Mouse (Mus musculus): ENCODE results near the gene Carf. TPM values are rescaled to one million over a fixed set of nuclear protein-coding genes. Genes with fewer than 3 reads are reported as not detected.
A peak's percentile ranks its signal among the peaks of the same experiment; 100 is the strongest.
"Not testable (repeated sequence)": the region's sequence is repeated elsewhere in the genome, so short reads cannot be mapped to it uniquely, and the experiment has no call there.

Gene Carf
- polyA plus RNA-seq, 1 experiment, result 0.01 TPM

DNA sequence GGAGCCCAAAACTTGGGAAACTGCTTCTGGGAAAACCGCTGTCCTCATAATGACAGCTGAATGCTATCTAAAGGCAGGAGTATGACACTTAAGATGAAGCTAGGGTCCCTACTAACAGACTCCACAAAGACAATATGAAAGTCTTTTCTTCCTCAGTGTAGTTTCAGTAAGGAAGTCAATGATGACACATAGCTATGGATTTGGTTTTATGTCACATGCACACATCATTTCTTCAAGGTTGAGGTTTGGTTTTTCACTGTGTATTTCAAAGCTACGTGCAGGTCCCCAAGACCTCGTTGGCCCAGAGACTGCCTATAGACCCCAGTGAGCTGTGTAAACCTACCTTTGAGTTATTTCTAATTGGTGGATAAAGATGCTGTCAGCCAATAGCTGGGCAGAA, 75.1 kb downstream of the Carf start:
- Histone ChIP-seq H3K36me3 (ENCODE audit: control insufficient read depth) (no peaks in the 10 kb centered on the region), H3K4me3 (replicated peaks) (no peak overlapping the region), H3K9me3 (ENCODE audit: control insufficient read depth, low read length) (no peaks in the 10 kb centered on the region), H3K4me1 (ENCODE audit: control insufficient read depth) (no peaks in the 10 kb centered on the region), H3K27me3 (ENCODE audit: control insufficient read depth) (no peaks in the 10 kb centered on the region)
- TF ChIP-seq TAL1 (IDR thresholded peaks at IDR 0.05; ENCODE audit: low read length), result no peak
- no peak for TF ChIP-seq GATA1 (IDR thresholded peaks at IDR 0.05; ENCODE audit: low read length)

GRCm38 (mm10) chr1:60177814-60178213, 79.8 kb downstream of the Carf start:
- not testable (repeated sequence) for H3K4me3 ChIP-seq (replicated peaks); H3K27me3 ChIP-seq (ENCODE audit: control insufficient read depth); H3K9me3 ChIP-seq (ENCODE audit: control insufficient read depth, low read length); H3K36me3 ChIP-seq (ENCODE audit: control insufficient read depth)
- peaks cover 18% of the 10 kb centered on the region for H3K4me1 ChIP-seq (ENCODE audit: control insufficient read depth)

DNA sequence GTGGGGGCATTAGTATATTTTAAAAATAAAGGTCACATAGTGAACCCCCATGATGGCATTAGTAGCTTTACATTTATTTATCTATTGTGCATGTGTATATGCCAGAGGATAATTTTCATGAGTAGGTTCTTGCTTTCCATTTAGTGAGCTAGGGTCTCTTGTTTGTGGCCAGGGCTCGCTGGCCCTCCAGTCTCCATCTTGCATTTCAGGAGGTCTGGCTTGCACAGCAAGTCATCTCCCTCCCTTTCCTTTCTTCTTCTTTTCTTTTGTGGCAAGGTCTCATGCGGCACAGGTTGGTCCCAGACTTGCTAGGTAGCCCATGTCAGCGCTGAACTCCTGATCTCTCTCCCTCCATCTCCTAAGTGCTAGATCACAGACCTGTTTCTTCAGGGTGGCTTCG, 81.3 kb downstream of the Carf start:
- Histone ChIP-seq H3K4me3 (replicated peaks) (peak overlapping the region; percentile 86), H3K9me3 (ENCODE audit: control insufficient read depth, low read length) (no peaks in the 10 kb centered on the region), H3K27me3 (ENCODE audit: control insufficient read depth) (no peaks in the 10 kb centered on the region), H3K36me3 (ENCODE audit: control insufficient read depth) (no peaks in the 10 kb centered on the region), H3K4me1 (ENCODE audit: control insufficient read depth) (peaks cover 18% of the 10 kb centered on the region)
- TF ChIP-seq TAL1 (IDR thresholded peaks at IDR 0.05; ENCODE audit: low read length), result no peak
- TF ChIP-seq GATA1 (IDR thresholded peaks at IDR 0.05; ENCODE audit: low read length), result no peak

DNA sequence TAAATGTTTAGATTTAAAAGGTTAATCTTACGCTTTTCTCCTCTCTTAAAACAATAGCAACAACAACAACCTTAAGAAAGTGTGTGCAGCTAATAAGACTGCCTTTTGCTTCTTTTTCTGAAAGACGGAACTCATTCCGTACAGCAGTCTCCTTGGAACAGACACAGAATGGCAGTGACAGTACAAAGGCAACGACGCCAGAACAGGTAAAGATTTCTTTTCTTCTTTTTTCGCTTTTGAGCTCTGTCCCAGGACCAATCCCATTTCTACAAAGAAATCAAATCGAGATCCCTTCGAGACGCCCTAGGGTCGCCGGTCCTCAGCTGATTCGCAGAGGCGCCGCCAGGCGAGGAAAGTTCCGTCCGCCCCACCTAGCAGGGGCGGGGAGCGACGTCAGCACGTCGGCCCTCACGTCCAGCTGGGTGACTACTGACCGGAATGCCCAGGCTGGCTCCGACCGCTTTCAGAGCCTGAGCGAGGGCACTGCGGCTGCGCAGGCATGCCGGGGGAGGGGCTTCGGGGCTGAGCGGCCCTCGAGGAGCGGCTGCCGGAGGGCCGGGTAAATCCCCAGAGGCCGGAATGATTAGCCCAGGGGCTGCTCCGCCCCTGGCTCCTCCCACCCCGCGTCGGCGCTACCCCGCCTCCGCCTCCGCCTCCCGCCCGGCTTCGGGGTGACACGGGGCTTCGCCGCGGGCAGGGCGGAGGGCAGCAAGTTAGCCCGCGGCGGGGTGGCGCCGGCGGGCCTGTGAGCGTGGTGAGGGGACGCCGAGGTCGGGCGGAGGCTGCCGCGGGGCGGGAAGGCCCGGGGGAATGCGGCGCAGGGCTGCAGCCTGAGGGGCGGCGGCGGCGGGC, 82.1 kb downstream of the Carf start, which contains the start of gene Nbeal1:
Gene Nbeal1, plus strand, starts transcription at position 668 of the 852 bp plus-strand sequence.
- Histone ChIP-seq H3K4me1 (ENCODE audit: control insufficient read depth) (peaks cover 18% of the 10 kb centered on the region), H3K4me3 (replicated peaks) (peak within 1 kb of the TSS; percentile 86), H3K9me3 (ENCODE audit: control insufficient read depth, low read length) (no peaks in the 10 kb centered on the region), H3K27me3 (ENCODE audit: control insufficient read depth) (no peaks in the 10 kb centered on the region), H3K36me3 (ENCODE audit: control insufficient read depth) (no peaks in the 10 kb centered on the region)
- TF ChIP-seq GATA1 (IDR thresholded peaks at IDR 0.05; ENCODE audit: low read length) (no peak), TAL1 (IDR thresholded peaks at IDR 0.05; ENCODE audit: low read length) (no peak)

DNA sequence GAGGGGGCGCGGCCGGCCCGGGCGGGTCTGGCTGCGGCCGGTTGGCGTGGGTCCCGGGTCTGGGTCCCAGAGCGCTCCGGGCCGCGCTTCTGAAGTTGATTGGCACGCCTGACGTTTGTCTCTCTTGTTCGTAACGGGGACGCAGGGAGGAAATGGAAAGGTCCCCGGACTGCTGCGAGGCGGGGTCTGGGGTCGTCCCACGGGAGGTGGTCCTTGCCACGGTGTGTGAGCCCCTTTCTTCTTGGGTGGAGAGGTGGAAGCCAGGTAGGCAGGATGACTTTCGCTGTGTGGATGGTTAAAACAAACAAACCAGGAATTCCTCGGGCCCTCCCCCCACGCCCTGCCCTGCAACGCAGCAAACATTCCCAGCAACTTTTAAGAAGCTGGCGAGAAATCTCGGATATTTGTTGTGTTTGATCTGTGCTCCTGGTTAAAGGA, 82.8 kb downstream of the Carf start:
- H3K9me3 ChIP-seq (ENCODE audit: control insufficient read depth, low read length), result no peaks in the 10 kb centered on the region
- no peaks in the 10 kb centered on the region for H3K36me3 ChIP-seq (ENCODE audit: control insufficient read depth)
- peak overlapping the region; percentile 86 for H3K4me3 ChIP-seq (replicated peaks)
- no peaks in the 10 kb centered on the region for H3K27me3 ChIP-seq (ENCODE audit: control insufficient read depth)
- H3K4me1 ChIP-seq (ENCODE audit: control insufficient read depth), result peaks cover 18% of the 10 kb centered on the region
- TF ChIP-seq TAL1 (IDR thresholded peaks at IDR 0.05; ENCODE audit: low read length) (no peak), GATA1 (IDR thresholded peaks at IDR 0.05; ENCODE audit: low read length) (no peak)

DNA sequence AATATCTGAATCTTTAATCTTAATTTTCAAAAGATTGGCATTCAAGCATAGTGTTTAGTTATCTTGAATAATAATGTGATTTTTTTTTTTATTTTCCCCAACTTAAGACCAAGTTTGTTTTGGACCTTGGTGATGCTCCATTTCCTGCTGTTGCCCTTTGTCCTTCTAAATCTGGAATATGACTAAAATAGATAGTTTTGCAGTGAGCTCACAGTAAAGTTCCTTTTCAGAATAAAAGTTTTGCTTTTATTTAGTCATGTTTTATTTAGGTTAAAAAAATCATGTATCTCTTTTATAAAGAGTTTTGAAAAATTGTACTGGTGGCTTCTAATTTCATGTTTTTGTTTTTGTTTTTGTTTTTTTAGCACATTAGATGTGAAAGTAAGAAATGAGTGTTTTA, 90.4 kb downstream of the Carf start:
- Histone ChIP-seq H3K4me1 (ENCODE audit: control insufficient read depth) (no peaks in the 10 kb centered on the region), H3K27me3 (ENCODE audit: control insufficient read depth) (no peaks in the 10 kb centered on the region), H3K36me3 (ENCODE audit: control insufficient read depth) (no peaks in the 10 kb centered on the region), H3K4me3 (replicated peaks) (no peak overlapping the region), H3K9me3 (ENCODE audit: control insufficient read depth, low read length) (no peaks in the 10 kb centered on the region)
- TF ChIP-seq GATA1 (IDR thresholded peaks at IDR 0.05; ENCODE audit: low read length), result no peak
- TF ChIP-seq TAL1 (IDR thresholded peaks at IDR 0.05; ENCODE audit: low read length), result no peak

GRCm38 (mm10) chr1:60196813-60197212, 98.8 kb downstream of the Carf start:
- Histone ChIP-seq H3K36me3 (ENCODE audit: control insufficient read depth) (peaks cover 4% of the 10 kb centered on the region), H3K4me3 (replicated peaks) (no peak overlapping the region), H3K4me1 (ENCODE audit: control insufficient read depth) (no peaks in the 10 kb centered on the region), H3K9me3 (ENCODE audit: control insufficient read depth, low read length) (no peaks in the 10 kb centered on the region), H3K27me3 (ENCODE audit: control insufficient read depth) (no peaks in the 10 kb centered on the region)
- TF ChIP-seq GATA1 (IDR thresholded peaks at IDR 0.05; ENCODE audit: low read length) (no peak), TAL1 (IDR thresholded peaks at IDR 0.05; ENCODE audit: low read length) (no peak)

DNA sequence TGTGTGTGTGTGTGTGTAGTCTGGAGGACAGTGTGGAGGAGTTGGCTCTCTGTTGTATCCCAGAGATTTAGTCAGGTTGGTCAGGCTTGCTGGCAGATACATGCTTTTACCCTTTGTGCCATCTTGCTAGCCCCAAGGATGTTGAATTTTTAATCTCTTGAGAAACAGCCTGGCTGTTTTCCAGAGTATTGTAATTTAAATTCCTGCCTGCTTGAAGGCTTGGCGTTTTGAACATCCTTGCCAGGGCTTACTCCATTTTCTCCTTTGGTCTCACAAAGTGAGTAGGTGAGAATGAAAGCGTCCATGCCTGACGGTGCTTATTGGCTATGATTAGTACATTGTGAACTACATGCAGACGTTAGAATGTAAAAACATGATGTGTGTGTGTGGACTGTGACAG, 101.0 kb downstream of the Carf start:
- Histone ChIP-seq H3K9me3 (ENCODE audit: control insufficient read depth, low read length) (no peaks in the 10 kb centered on the region), H3K4me3 (replicated peaks) (no peak overlapping the region), H3K4me1 (ENCODE audit: control insufficient read depth) (no peaks in the 10 kb centered on the region), H3K27me3 (ENCODE audit: control insufficient read depth) (no peaks in the 10 kb centered on the region), H3K36me3 (ENCODE audit: control insufficient read depth) (peaks cover 10% of the 10 kb centered on the region)
- TF ChIP-seq TAL1 (IDR thresholded peaks at IDR 0.05; ENCODE audit: low read length) (no peak), GATA1 (IDR thresholded peaks at IDR 0.05; ENCODE audit: low read length) (no peak)

Other genes with a start within 250 kb of the Carf start
- 0.13 and 0.19 TPM in 2 replicates for gene Fam117b, start 185.2 kb upstream of the Carf start, polyA plus RNA-seq (2012)
- gene Ica1l, start 55.1 kb upstream of the Carf start, polyA plus RNA-seq (2012), result 0.01 TPM in 1 of 2 replicates, not detected in the other
- 0.08 and 0.29 TPM in 2 replicates for gene Wdr12, start 398 bp downstream of the Carf start, polyA plus RNA-seq (2012)
- gene Nbeal1, start 82.4 kb downstream of the Carf start, polyA plus RNA-seq (2012), result 0.01 and 0.02 TPM in 2 replicates
- 0.11 and 0.21 TPM in 2 replicates for gene Cyp20a1, start 245.1 kb downstream of the Carf start, polyA plus RNA-seq (2012)

All from erythroblast, embryonic 14.5 days (primary cell).